Mouse (Mus musculus): Measurements from ENCODE around the gene Gon7.

- TF ChIP-seq GATA1 (IDR thresholded peaks at IDR 0.05; ENCODE audit: borderline replicate concordance, low read length), result no peak
- TF ChIP-seq FLI1 (IDR thresholded peaks at IDR 0.05; ENCODE audit: low read length), result no peak
Measured at GRCm38 (mm10) chr12:102761668-102762067, 4.1 kb upstream of the Gon7 start.
